ENCODE assay signal across 22 mouse cellular contexts in genomic region chr6:124879390-124879789, GRCm38 (mm10). TPM values are rescaled to one million over a fixed set of nuclear protein-coding genes. Genes with fewer than 3 reads are reported as not detected.
"Had no signal": no experiment of that assay in that cellular context is flagged by ENCODE, and none has a peak within 500 bp of the region (broad histone marks: within the 10 kb centered on the region; RNA-seq: fewer than 3 reads in every experiment).

No protein-coding gene starts in this region.

- H3K36me3 ChIP-seq: limb, embryonic 12.5 days; limb, embryonic 15.5 days; midbrain, embryonic 12.5 days; midbrain, embryonic 15.5 days; stomach, embryonic 15.5 days had no signal

- DNase-seq: kidney, adult 18-20 months; kidney, adult 9 months; kidney, postnatal 14 days; kidney, postnatal 4 days; left cerebral cortex, postnatal 4 days; liver, postnatal 0 days; lung, embryonic 14.5 days; right cerebral cortex, adult 18-20 months; right cerebral cortex, postnatal 25 days; spleen, adult 18-20 months had no signal

- H3K27ac ChIP-seq: left cerebral cortex, adult 2 months; limb, embryonic 12.5 days; limb, embryonic 15.5 days; liver, embryonic 14.5 days; macrophage; midbrain, embryonic 12.5 days; midbrain, embryonic 15.5 days; stomach, embryonic 15.5 days had no signal

- H3K9ac ChIP-seq: limb, embryonic 12.5 days; limb, embryonic 15.5 days; liver, embryonic 14.5 days; liver, postnatal 0 days; lung, embryonic 14.5 days; midbrain, embryonic 12.5 days; midbrain, embryonic 15.5 days; stomach, embryonic 15.5 days had no signal

- H3K27me3 ChIP-seq: limb, embryonic 12.5 days; limb, embryonic 15.5 days; midbrain, embryonic 12.5 days; midbrain, embryonic 15.5 days; stomach, embryonic 15.5 days had no signal

- H3K9me3 ChIP-seq: limb, embryonic 12.5 days; limb, embryonic 15.5 days; midbrain, embryonic 12.5 days; midbrain, embryonic 15.5 days; stomach, embryonic 15.5 days had no signal

- H3K4me3 ChIP-seq: left cerebral cortex, adult 2 months; limb, embryonic 12.5 days; limb, embryonic 15.5 days; midbrain, embryonic 12.5 days; midbrain, embryonic 15.5 days; stomach, embryonic 15.5 days had no signal

- H3K4me2 ChIP-seq: limb, embryonic 12.5 days; limb, embryonic 15.5 days; liver, embryonic 11.5 days; lung, embryonic 14.5 days; midbrain, embryonic 12.5 days; midbrain, embryonic 15.5 days; stomach, embryonic 15.5 days had no signal

- H3K4me1 ChIP-seq: limb, embryonic 12.5 days; limb, embryonic 15.5 days; midbrain, embryonic 12.5 days; midbrain, embryonic 15.5 days; stomach, embryonic 15.5 days had no signal

RNA-seq across cellular contexts. Expression of gene Cd4, which starts 8.6 kb away (rescaled TPM):
- polyA plus RNA-seq: liver, embryonic 11.5 days; lung, embryonic 14.5 days; midbrain, embryonic 12.5 days; neural tube, embryonic 11.5 days had no signal

RNA-seq across cellular contexts. Expression of gene Gnb3, which starts 39.3 kb away (rescaled TPM):
- total RNA-seq: layer of hippocampus, adult 18-20 months; left cerebral cortex, adult 2 months; megakaryocyte, adult 5-6 weeks had no signal
- polyA plus RNA-seq: macrophage had no signal
